Mouse (Mus musculus) testis, postnatal 10 days (tissue): ENCODE data around the gene Nav3.
A peak's percentile ranks its signal among the peaks of the same experiment; 100 is the strongest.
"Not testable (repeated sequence)": the region's sequence is repeated elsewhere in the genome, so short reads cannot be mapped to it uniquely, and the experiment has no call there.

ENCODE experiments used
- DNase-seq: peaks from one replicate; pipeline ENCODE4 v3.0.0; 2021; ENCODE audit warnings: low spot score

The Nav3 gene

DNA sequence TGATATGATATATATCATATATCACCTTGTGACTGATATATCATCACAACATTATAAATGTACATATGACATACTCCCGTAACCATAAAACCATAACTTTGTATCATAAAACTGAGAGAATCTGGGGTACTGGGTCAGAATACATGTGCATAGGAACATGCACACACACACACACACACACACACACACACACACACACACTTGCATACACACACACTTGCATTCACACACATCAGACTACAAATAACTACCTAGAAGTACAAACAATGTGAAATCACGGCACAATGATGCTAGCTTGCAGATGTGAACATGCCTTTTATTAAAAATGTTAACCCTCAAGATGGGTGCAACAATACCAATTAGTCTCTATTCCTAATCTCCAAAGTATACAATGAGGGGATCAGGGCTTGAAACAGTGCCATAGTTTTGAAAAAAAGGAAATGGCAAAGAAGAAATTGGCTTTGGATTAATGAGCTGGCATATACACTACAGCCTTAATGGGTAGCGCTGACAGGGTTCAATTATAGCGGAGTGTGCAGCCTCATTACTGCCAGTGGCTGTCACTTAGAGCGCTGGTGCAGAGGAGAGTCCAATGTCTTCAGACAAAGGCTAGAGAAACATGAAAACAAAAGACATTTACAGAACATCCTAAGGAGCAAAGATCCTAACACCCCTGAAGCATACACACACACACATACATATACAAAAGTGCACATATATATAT is 72.3 kb downstream of the Nav3 start:
- DNase-seq: not testable (repeated sequence)

- DNase-seq: no peak
Measured at GRCm38 (mm10) chr10:110380792-110381191, 75.2 kb downstream of the Nav3 start.

DNA sequence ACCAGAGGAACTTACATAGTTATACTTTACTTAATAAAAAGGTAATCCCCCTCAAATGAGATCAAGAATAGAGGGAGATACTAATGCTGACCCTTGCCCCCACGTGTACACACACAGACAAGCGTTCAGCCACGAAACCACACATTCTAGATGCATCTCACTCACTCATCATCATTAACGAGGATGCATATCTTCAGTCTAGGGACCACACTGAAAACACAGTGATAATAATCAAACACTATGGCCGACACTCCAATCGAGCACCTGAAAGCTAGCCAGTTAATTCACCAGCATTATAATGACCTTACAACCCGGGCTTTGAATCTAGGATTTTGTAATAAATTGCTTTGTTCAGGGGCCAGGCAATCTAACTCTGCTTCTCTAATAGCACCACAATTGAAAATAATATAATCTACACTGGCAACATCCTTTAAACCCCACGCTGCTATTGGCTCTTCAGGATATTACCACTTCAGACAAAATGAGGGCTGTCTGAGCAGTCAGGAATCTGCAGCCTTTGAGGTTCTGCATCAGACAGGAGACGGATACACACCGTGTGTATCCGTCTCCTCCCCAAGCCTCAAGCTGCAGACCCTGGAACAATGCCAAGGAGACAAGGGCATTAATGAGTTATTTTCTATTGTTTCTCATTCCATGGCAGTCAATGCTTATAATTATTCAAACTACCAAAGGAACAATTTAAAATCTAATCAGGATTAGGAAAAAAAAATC is 83.1 kb downstream of the Nav3 start:
- DNase-seq: no peak

DNA sequence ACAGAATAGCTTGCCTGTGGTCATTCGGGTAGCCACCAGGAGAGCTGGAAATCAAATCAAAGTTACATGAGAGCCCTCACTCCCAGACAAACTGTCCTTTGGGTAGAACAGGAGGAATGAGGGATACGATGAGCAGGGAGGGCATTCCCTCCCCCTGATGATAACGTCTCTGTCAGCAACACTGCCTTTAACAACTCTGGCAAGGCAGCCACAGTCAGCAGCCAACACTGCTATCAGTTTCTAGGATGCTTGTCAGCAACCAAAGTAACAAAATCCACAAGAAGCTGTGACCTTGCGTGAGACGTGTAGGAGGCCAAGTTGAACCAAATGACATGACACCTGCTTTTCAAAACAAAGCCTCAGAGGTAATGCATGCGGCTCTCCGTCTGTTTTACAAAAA is 103.9 kb downstream of the Nav3 start:
- DNase-seq: peak; percentile 37

DNA sequence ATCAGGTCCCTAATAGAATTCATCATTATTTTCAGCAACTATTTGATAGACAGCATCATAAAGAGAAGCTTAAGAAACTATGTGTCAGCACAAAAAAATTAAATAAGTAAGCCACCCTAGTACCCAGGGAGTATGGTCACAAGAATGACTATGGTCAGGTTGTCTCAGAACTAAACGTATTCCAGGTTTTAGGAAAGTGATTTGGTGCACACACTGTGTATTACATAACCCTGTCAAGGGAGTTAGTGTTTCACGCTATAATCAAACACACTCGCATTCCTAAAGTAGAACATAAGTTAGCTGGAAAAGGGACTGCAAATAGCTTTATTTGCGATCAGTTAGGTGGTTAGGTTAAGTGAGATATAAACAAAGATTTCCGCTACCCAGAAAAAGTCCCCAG is 126.0 kb downstream of the Nav3 start:
- DNase-seq: no peak

GRCm38 (mm10) chr10:110329629-110330028 is 126.4 kb downstream of the Nav3 start:
- DNase-seq: no peak

- DNase-seq: no peak
Measured at GRCm38 (mm10) chr10:110322082-110322632, 133.8 kb downstream of the Nav3 start.

GRCm38 (mm10) chr10:110317275-110317674 is 138.7 kb downstream of the Nav3 start:
- no peak for DNase-seq

- DNase-seq: no peak
Measured at GRCm38 (mm10) chr10:110314525-110314924, 141.5 kb downstream of the Nav3 start.

DNA sequence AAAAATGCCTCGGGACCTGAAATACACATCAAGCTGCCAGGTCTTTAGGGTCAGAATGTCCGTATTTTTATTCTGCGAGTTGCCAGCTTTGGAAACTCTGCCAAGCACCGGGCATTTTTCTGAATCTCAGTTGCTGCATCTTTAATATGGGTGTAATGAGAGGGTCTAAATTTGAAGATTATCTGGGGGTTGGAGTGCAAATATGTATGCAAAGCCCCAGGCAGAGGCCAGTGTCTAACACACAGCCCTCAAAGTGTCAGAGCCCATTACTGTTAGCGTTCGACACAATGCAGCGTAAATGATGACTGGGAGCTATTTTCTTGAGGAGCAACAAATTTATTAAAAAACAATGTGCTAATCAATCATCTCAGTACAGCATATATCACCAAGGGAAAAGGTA is 142.0 kb downstream of the Nav3 start:
- DNase-seq: no peak

GRCm38 (mm10) chr10:110309511-110309910 is 146.5 kb downstream of the Nav3 start:
- no peak for DNase-seq

DNA sequence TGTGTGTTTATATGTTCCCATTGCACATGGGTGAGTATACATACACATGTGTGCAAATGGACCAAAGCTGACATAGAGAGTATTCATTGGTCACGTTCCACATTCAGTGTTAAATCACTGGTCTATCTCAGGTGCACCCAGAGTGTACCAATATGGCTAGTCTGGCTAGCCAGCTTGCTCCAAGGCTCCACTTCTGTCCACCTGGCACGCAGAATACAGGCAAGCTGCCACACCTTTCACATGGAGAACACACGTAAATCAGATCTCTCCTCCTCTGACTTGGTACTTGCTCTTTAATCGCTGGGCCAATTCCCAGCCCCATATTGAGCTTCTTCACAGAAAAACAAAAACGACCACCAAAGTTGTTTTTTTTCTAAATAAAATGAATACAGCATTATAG is 150.4 kb downstream of the Nav3 start:
- no peak for DNase-seq

- DNase-seq: no peak
Measured at GRCm38 (mm10) chr10:110290016-110290623, 165.9 kb downstream of the Nav3 start.

- DNase-seq: no peak
Measured at GRCm38 (mm10) chr10:110283879-110284278, 172.1 kb downstream of the Nav3 start.

DNA sequence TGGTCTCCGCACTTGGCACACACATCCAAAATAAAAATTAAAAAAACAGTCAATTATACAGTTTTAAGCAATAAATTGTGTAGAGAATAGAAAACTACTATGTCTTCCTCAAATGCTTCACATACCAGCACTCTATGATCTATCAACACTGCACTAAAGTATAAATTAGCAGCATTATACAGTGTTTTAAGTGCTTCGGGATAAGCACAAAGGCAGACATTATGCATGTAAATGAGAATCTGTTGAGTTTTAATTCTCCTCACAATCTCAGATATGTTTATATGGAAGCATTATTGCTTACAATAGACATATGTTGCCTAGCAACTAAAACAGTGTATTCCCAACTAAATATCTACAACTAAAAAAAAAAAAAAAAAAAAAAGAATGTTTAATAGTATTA is 183.2 kb downstream of the Nav3 start:
- no peak for DNase-seq

GRCm38 (mm10) chr10:110270561-110270960 is 185.4 kb downstream of the Nav3 start:
- DNase-seq: no peak

DNA sequence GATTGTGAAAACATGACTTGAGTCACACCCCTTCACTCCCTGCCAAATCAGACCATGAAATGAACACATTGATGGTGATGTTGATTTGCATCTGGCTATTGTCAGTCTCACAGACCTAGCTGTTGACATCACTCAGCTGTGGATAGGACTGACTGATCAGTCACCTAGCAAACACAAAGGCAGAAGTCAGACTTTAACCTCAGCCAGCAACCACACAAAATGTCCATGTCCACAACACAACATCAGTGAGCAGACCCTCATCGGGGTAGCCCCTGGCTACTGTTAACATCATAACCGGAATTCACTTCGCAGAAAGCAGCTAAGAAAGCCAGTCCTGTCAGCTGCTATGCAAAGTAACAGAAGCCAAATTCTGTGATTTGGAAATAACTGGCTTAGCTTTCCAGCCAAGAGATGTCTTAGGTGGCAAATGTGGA is 213.9 kb downstream of the Nav3 start:
- DNase-seq: no peak

DNA sequence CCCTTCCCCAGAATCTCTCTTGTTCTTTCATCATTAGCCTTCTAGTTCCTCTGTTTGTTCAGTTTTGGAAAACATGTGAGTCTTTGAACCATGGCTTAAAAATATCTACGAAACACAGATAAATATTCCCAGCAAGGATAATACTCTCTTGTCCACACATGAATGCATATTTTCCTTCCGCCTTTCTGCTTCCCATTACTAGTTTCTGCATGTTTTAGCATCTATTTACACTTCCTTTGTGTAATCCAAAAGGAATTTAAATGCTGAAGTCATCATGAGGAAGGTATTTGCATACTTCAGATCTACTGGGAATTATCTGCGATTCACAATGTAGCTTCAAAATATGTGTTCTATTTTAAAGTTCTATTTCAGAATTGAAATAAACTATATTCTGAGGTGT is 215.3 kb downstream of the Nav3 start:
- DNase-seq: no peak

GRCm38 (mm10) chr10:110233307-110233930 is 222.6 kb downstream of the Nav3 start:
- DNase-seq: no peak

GRCm38 (mm10) chr10:110206411-110206810 is 249.6 kb downstream of the Nav3 start:
- DNase-seq: no peak

- no peak for DNase-seq
Measured at GRCm38 (mm10) chr10:110204121-110204697, 251.8 kb downstream of the Nav3 start.

DNA sequence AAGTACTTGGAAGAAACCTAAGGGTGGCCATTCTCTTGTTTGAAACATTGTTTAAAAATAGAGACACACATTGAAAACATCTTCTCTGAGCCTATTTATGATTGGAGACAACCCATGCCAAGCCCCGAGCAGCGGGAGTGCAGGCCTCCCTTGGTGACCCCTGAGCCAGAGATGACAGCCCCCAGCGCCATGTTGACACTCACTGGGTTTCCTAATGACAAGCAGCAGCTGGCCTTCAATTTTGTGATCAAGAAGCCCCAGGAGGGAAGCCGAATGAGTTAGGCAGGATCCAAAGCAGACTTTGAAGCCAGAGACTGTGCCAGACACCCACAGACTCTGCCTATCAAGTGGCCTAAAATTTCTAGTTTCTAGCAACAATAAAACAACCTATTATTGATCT is 263.1 kb downstream of the Nav3 start:
- DNase-seq: no peak
